Mouse (Mus musculus): ENCODE measurements at regions not wholly inside any gene's neighbourhood (a gene's known extent, or its start where the extent isn't known, plus 50 kb on each side); places are given as distances from the start of the nearest gene placed in this dataset.

DNA sequence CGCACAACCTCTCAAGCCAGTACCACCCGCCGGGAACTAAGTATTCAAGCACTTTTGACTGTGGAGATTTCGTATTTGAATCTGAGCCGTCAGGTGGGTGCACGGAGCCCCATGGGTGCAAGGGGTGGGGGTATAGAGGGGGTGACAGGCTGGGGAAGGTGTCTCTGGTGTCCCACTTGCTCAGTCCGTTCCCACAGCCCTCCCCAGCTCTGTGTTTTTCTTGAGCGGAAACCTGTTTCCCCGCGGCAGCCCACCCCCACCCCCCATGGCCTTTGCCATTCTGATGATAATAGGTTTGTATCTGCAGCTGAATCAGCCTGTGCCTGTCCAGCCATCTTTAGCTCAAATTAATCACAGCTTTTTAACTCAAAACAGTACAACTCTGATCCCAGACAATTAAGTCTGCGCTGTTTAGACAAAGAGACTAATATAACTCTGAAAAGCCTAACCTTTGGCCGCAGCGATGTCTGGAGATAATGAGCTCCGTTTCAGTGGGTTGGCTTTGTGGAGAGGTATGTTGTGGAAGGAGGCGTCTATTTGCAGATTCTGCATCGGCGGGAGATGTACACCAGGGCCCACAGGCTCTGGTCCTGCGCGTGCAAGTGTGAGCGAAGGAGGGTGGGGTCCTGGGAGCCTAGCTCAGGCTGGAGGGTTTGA is 437.0 kb downstream of the Vrk1 start:
- Histone ChIP-seq H3K4me2 (no peak overlapping the region), H3K4me1 (no peaks in the 10 kb centered on the region), H3K27ac (no peak overlapping the region), H3K9me3 (replicated peaks) (0 out of 2 replicates have a peak, but pooled peaks cover 4% of the 10 kb centered on the region), H3K27me3 (replicated peaks) (no peaks in the 10 kb centered on the region), H3K4me3 (no peak overlapping the region), H3K9ac (no peak overlapping the region), H3K36me3 (no peaks in the 10 kb centered on the region)
- ATAC-seq: no peak
- WGBS (ENCODE audit: insufficient replicate concordance): 68% methylated on average over 20 of the region's 20 CpGs

DNA sequence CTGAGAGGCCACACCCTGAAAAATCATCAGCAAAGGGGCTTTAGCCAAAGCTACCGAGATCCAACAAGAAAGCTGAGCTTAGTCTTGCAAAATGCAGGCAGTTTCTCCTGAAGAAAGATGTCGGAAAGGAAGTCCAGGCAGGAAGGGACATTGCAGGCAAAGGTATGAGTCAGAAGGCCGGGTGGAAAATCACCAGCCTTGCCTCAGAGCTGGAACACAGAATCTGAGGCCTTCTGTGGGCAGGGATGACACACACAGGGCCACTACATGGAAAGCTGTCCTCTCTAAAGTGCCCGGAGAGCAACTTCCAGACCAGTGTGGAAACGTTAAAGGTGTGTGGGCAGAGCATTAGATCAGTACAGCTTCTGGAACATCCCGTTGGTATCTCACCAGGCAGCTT is 438.5 kb downstream of the Vrk1 start:
- no peak overlapping the region for H3K27ac ChIP-seq
- 45% methylated on average over 6 of the region's 6 CpGs for WGBS (ENCODE audit: insufficient replicate concordance)
- no peak for ATAC-seq
- H3K4me2 ChIP-seq: no peak overlapping the region
- H3K4me1 ChIP-seq: no peaks in the 10 kb centered on the region
- no peak overlapping the region for H3K9ac ChIP-seq
- H3K36me3 ChIP-seq: no peaks in the 10 kb centered on the region
- no peak overlapping the region for H3K4me3 ChIP-seq
- H3K27me3 ChIP-seq (replicated peaks): no peaks in the 10 kb centered on the region
- H3K9me3 ChIP-seq (replicated peaks): 0 out of 2 replicates have a peak, but pooled peaks cover 4% of the 10 kb centered on the region

DNA sequence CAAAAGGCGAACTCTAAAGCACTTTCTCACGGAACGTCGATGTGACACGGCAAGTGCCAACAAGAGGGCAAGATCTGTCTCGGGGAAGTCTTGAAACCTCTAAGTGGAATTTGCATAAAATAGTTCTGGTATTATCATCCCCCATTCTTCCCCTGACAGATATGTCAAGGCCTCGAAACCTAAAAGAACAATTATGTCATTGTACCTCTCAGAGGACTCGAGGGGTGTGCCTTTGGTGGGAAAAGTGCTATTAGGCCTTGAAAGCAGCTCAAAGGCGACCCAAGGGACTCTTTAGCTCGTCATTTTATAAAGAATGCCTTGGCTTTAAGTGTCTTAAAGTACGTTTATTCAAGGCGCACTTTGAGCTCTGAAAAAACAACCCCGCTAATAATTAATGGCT is 443.5 kb downstream of the Vrk1 start:
- no peak overlapping the region for H3K4me3 ChIP-seq
- no peak overlapping the region for H3K27ac ChIP-seq
- no peaks in the 10 kb centered on the region for H3K36me3 ChIP-seq
- H3K9ac ChIP-seq: no peak overlapping the region
- WGBS (ENCODE audit: insufficient replicate concordance): 68% methylated on average over 13 of the region's 13 CpGs
- no peaks in the 10 kb centered on the region for H3K4me1 ChIP-seq
- H3K27me3 ChIP-seq (replicated peaks): no peaks in the 10 kb centered on the region
- no peak overlapping the region for H3K4me2 ChIP-seq
- H3K9me3 ChIP-seq (replicated peaks): no peaks in the 10 kb centered on the region
- ATAC-seq: no peak

DNA sequence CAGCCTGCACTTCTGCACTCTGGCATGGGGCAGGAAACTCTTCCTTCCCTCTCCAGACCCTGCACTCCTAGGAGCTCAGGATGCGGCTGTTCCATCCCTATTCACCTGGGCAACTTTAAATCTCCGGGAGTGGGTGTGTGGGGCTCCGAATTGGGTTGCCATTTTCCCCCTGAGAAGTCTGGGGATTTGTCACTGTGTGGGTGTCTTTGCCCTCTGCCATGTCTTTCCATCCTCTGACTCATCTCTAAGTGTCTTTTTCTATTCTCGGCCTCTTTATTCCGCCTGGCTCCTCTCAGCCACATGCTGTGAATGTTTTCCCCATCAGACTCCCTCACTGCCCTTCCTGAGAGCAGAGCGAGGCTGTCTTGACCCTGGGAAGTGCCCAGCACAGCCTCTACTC is 448.2 kb downstream of the Vrk1 start:
- Histone ChIP-seq H3K27ac (no peak overlapping the region), H3K4me2 (no peak overlapping the region), H3K9me3 (replicated peaks) (no peaks in the 10 kb centered on the region), H3K9ac (no peak overlapping the region), H3K4me1 (no peaks in the 10 kb centered on the region), H3K4me3 (no peak overlapping the region), H3K27me3 (replicated peaks) (no peaks in the 10 kb centered on the region), H3K36me3 (no peaks in the 10 kb centered on the region)
- 48% methylated on average over 6 of the region's 6 CpGs for WGBS (ENCODE audit: insufficient replicate concordance)
- ATAC-seq: no peak

DNA sequence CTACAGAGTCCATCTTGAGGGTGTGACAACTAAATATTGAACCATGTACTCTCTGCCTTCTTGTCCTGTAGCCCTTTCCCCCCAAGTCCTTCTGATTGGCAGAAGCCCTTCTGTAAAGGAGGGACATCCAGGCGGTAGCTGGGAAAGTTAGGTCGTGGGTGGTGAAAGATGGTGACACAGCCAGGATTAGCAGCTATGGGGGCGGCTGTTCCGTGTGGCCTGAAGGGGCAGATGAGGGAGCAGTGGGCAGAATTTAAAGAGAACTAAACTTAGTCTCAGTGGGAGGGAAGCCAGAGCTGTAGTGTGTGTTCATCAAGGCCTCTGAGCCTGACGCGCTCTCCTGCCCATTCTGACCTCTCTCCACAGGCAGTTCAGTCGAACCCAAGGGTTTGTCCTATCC is 450.6 kb downstream of the Vrk1 start:
- Histone ChIP-seq H3K36me3 (no peaks in the 10 kb centered on the region), H3K9me3 (replicated peaks) (no peaks in the 10 kb centered on the region), H3K9ac (no peak overlapping the region), H3K27me3 (replicated peaks) (no peaks in the 10 kb centered on the region), H3K27ac (no peak overlapping the region), H3K4me1 (no peaks in the 10 kb centered on the region), H3K4me2 (no peak overlapping the region), H3K4me3 (no peak overlapping the region)
- ATAC-seq: no peak
- 62% methylated on average over 7 of the region's 7 CpGs for WGBS (ENCODE audit: insufficient replicate concordance)

DNA sequence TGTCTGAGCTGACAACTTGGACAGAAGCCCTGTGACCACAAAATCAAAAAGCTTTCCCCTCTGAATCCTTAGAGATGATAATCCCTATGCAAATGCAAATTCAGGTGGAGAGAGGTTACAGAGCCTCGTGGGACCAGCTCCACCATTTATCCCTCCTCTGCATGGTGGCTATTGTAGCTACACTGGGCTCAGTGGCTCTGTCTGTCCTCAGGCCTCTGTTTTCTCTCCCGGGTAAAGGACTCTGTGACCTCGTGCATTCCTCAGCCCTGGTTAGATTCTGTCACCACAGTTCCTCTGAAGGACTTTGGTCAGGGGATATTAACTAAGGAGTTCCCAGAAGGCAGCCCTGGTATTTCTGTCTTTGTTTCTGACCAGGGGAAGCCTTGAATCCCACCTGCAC is 452.3 kb downstream of the Vrk1 start:
- H3K9ac ChIP-seq: no peak overlapping the region
- H3K27ac ChIP-seq: no peak overlapping the region
- no peaks in the 10 kb centered on the region for H3K4me1 ChIP-seq
- 33% methylated on average over 3 of the region's 3 CpGs for WGBS (ENCODE audit: insufficient replicate concordance)
- no peaks in the 10 kb centered on the region for H3K27me3 ChIP-seq (replicated peaks)
- H3K36me3 ChIP-seq: no peaks in the 10 kb centered on the region
- ATAC-seq: no peak
- no peaks in the 10 kb centered on the region for H3K9me3 ChIP-seq (replicated peaks)
- no peak overlapping the region for H3K4me2 ChIP-seq
- no peak overlapping the region for H3K4me3 ChIP-seq

DNA sequence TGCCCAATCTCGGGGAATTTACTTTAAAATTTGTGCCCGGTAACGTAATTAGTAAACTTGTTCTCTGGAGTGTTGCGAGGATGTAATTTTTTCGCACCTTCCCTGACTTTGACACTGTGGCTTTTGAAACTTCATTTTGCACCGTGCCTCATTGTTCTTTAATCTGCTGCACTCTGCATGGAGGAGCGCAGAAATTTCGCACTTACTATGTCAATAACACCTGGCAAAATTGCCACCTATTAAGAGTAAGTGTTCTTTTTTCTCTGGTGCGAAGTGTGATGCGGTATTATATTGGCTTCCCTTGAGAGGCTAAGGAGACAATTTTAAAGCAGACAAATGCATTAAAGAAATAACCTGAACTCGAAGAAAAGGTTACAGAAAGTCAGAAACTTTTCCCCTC is 454.7 kb downstream of the Vrk1 start:
- Histone ChIP-seq H3K9me3 (replicated peaks) (no peaks in the 10 kb centered on the region), H3K27me3 (replicated peaks) (no peaks in the 10 kb centered on the region), H3K36me3 (no peaks in the 10 kb centered on the region), H3K9ac (no peak overlapping the region), H3K4me1 (no peaks in the 10 kb centered on the region), H3K27ac (no peak overlapping the region), H3K4me2 (no peak overlapping the region), H3K4me3 (no peak overlapping the region)
- ATAC-seq: no peak
- 35% methylated on average over 11 of the region's 11 CpGs for WGBS (ENCODE audit: insufficient replicate concordance)

DNA sequence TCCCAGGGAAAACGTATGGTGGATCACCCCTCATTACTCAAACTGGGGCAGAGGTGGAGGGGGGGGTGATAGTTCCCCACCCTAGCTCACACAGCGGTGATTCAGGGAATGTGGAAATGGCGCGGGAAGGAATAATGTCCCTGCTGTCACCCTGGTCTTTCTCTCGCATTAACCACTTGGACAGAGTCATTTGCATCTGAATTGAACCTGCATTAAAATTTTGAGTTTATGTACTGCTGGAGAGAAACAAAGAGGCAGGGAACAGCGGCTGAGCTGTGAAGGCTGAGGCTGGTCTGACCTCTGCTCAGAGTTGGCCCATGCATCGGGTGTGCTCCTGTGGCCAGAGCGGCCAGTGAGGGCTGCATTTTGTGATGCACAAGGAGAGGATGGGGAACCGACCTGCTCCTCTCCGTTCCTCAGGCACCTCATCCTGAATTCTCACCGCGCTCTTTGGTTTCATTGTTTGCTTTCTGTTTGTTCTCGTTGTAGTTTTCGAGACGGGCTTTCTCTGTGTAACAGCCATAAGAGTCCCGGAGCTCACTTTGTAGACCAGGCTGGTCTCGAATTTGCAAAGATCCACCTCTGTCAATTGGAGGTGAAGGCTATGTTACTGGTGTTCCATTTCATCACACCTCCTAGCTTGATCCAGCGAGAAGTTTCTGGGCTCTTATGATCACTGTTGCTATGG is 458.3 kb downstream of the Vrk1 start:
- Histone ChIP-seq H3K27me3 (replicated peaks) (no peaks in the 10 kb centered on the region), H3K9me3 (replicated peaks) (no peaks in the 10 kb centered on the region), H3K4me2 (no peak overlapping the region), H3K27ac (no peak overlapping the region), H3K9ac (no peak overlapping the region), H3K4me1 (no peaks in the 10 kb centered on the region), H3K4me3 (no peak overlapping the region), H3K36me3 (no peaks in the 10 kb centered on the region)
- WGBS (ENCODE audit: insufficient replicate concordance): 58% methylated on average over 18 of the region's 18 CpGs
- no peak for ATAC-seq

DNA sequence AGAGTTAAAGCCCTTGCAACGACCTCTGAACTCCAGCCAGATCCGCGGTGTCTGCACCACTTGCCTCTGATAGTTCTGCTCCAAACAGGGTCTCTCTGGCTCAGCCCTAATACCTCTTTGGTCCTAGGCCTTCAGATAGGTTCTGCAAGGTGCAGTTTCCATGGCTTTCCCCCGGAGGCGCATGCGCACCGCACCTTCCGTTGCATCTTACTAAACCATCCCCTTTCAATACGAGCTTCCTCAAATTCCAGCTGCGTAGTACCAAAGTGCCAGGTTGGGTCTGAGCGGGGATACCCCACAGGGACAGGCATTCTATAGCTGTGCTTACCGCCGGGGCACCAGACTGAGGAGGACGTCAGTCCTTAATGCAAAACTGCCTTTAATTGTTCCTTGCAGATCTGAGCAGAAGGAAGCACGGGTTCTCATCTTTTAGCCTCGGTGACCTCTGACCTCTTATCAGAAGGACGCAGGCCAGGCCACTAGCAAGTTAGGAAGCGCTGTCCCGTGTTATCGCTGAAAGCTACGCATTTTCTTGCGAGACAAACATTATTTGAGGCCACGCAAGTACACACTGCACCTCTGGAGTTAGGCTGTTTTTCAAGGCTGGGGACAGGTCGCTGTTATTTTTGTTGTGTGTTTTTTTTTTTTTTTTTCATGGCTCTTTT is 464.6 kb downstream of the Vrk1 start:
- peak overlapping the region; percentile 49 for H3K4me2 ChIP-seq
- H3K36me3 ChIP-seq: no peaks in the 10 kb centered on the region
- no peaks in the 10 kb centered on the region for H3K9me3 ChIP-seq (replicated peaks)
- peak; percentile 57; the same call in 1 of the 2 replicates for ATAC-seq
- peak overlapping the region; percentile 15; the same call in 1 of the 2 replicates for H3K4me3 ChIP-seq
- peaks cover 6% of the 10 kb centered on the region; the same call in 1 of the 2 replicates for H3K4me1 ChIP-seq
- no peak overlapping the region for H3K27ac ChIP-seq
- no peak overlapping the region for H3K9ac ChIP-seq
- peaks cover 33% of the 10 kb centered on the region for H3K27me3 ChIP-seq (replicated peaks)
- WGBS (ENCODE audit: insufficient replicate concordance): 2% methylated on average over 24 of the region's 24 CpGs

DNA sequence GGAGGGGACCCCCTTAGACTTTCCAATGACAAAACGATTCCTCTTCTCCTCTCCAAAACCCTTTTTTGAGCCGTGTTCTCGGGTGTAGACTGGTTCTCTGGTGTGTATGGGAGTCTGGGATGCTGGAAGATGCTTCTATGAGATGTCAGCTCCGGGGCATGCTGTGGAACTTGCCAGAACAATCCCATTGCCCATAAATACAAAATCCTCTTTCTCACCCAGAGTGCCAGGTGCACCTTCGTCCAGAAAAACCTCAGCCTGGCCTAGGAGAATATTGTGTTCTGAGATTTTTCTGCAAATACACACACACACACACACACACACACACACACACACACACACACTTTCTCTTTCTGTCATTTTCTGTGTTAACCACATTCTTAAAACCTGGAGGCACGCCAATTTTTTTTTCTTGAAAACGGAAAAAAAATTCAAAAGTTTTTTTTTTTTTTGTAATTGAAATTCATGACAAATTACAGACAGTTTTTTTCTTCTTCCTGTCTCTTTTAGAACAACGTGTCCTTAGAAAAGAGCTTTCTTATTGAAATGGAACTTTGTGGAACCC is 465.5 kb downstream of the Vrk1 start:
- no peak for ATAC-seq
- Histone ChIP-seq H3K27me3 (replicated peaks) (peaks cover 43% of the 10 kb centered on the region), H3K9me3 (replicated peaks) (no peaks in the 10 kb centered on the region), H3K4me3 (no peak overlapping the region), H3K4me1 (peaks cover 6% of the 10 kb centered on the region; the same call in 1 of the 2 replicates), H3K27ac (no peak overlapping the region), H3K9ac (no peak overlapping the region), H3K36me3 (no peaks in the 10 kb centered on the region), H3K4me2 (no peak overlapping the region)
- 56% methylated on average over 8 of the region's 8 CpGs for WGBS (ENCODE audit: insufficient replicate concordance)

DNA sequence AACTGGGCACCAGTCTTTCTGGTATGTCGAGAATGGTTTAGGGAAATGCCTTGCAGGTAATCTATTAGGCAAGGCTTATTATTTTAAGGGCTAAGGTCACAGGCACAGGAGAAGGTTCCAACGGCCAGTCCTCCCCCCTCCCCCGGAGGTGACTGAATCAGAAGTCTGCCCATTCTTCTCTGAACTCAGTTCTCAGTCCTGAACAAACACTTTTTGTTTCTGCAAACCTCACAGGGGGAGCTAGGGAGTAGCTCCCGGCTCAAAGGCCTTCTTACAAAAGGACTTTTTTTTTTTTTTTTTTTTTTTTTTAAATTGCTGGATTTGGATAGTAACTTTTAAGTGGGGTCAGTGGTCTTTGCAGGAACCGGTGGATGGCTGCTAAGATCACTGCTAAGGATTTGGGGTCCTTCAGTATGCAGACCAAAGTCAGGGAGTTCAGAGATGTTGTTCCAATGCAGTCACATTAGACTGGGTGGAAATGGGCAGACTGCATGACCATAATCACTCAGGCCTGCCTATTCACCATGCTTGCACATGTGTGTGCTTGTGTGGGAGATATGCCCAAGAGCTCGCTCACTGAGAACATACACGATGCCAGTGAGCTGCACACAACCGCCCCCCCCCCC is 467.1 kb downstream of the Vrk1 start:
- H3K9ac ChIP-seq: no peak overlapping the region
- no peaks in the 10 kb centered on the region for H3K9me3 ChIP-seq (replicated peaks)
- no peak overlapping the region for H3K4me3 ChIP-seq
- no peak overlapping the region for H3K27ac ChIP-seq
- no peak for ATAC-seq
- 29% methylated on average over 8 of the region's 8 CpGs for WGBS (ENCODE audit: insufficient replicate concordance)
- H3K4me1 ChIP-seq: peaks cover 6% of the 10 kb centered on the region; the same call in 1 of the 2 replicates
- H3K4me2 ChIP-seq: no peak overlapping the region
- peaks cover 59% of the 10 kb centered on the region for H3K27me3 ChIP-seq (replicated peaks)
- no peaks in the 10 kb centered on the region for H3K36me3 ChIP-seq

DNA sequence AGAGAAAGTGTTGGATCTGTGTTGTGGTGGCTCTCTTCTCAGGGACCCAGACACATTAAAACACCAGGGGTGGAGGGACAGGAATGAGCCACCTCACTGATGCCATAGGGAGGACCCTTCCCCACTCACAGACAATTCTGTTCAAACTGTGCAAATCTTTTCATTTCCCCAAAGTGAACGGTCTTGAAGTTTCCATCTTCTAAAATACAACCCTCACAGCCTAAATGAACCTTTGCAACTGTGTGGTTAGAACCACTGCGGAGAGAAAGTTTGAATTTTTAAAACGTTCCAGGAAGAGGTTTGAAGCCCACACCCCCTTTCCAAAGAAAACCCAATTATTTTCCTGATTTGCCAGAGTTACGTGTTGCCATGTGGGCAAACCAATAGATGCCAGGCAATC is 467.7 kb downstream of the Vrk1 start:
- Histone ChIP-seq H3K4me3 (no peak overlapping the region), H3K4me2 (no peak overlapping the region), H3K36me3 (no peaks in the 10 kb centered on the region), H3K9me3 (replicated peaks) (no peaks in the 10 kb centered on the region), H3K4me1 (peaks cover 6% of the 10 kb centered on the region; the same call in 1 of the 2 replicates), H3K27me3 (replicated peaks) (peaks cover 64% of the 10 kb centered on the region), H3K9ac (no peak overlapping the region), H3K27ac (no peak overlapping the region)
- 18% methylated on average over 4 of the region's 4 CpGs for WGBS (ENCODE audit: insufficient replicate concordance)
- no peak for ATAC-seq
